Mouse (Mus musculus): ENCODE results near the gene Gm15091. TPM values are rescaled to one million over a fixed set of nuclear protein-coding genes. Genes with fewer than 3 reads are reported as not detected.
"Not testable (repeated sequence)": the region's sequence is repeated elsewhere in the genome, so short reads cannot be mapped to it uniquely, and the experiment has no call there.

The Gm15091 gene
- not detected for total RNA-seq (2022)

GRCm38 (mm10) chrX:149941355-149941754 lies at the start of gene Gm15091:
Gm15091 (plus strand) TSS chrX:149941655.
- DNase-seq = not testable (repeated sequence)

Other genes starting within 250 kb of the Gm15091 start
- not detected for gene Gm15097, start 157.2 kb upstream of the Gm15091 start, total RNA-seq (2022)

Data from adrenal gland, adult 8-10 months (tissue).